Mouse (Mus musculus) midbrain, embryonic 13.5 days (tissue): ENCODE results near the gene Agmo. TPM values are rescaled to one million over a fixed set of nuclear protein-coding genes. Genes with fewer than 3 reads are reported as not detected.

Experiments used
- ATAC-seq: fragments of 200-750 bp; cut with Nextera tagmentation; 2 replicates; pipeline ENCODE4 v1.8.0; 2017; ENCODE audit warnings: mild to moderate bottlenecking, moderate TSS enrichment, moderate library complexity
- H3K27ac ChIP-seq: fragments of 300-500 bp; sonication (generic); 2 replicates; pipeline ENCODE4 v1.5.1; 2015; ENCODE audit warnings: inconsistent platforms, mild to moderate bottlenecking, moderate library complexity
- H3K27me3 ChIP-seq: fragments of 300-500 bp; sonication (generic); 2 replicates; pipeline ENCODE4 v1.6.1; 2015; ENCODE audit warnings: mild to moderate bottlenecking, inconsistent platforms
- H3K36me3 ChIP-seq: fragments of 300-500 bp; sonication (generic); 2 replicates; pipeline ENCODE4 v1.6.1; 2015; ENCODE audit warnings: mild to moderate bottlenecking, inconsistent platforms
- H3K4me1 ChIP-seq: fragments of 300-500 bp; sonication (generic); replicated peaks from 2 replicates; pipeline ENCODE4 v1.6.1; 2015; ENCODE audit warnings: inconsistent platforms
- H3K4me2 ChIP-seq: fragments of 300-500 bp; sonication (generic); replicated peaks from 2 replicates; pipeline ENCODE4 v1.6.1; 2015; ENCODE audit warnings: moderate library complexity, mild to moderate bottlenecking, inconsistent platforms
- H3K4me3 ChIP-seq: fragments of 300-500 bp; sonication (generic); replicated peaks from 2 replicates; pipeline ENCODE4 v1.5.1; 2015; ENCODE audit warnings: mild to moderate bottlenecking, inconsistent platforms
- H3K9ac ChIP-seq: fragments of 300-500 bp; sonication (generic); replicated peaks from 2 replicates; pipeline ENCODE4 v1.6.1; 2015; ENCODE audit warnings: mild to moderate bottlenecking, inconsistent platforms
- H3K9me3 ChIP-seq: fragments of 300-500 bp; sonication (generic); 2 replicates; pipeline ENCODE4 v1.6.1; 2016; ENCODE audit warnings: mild to moderate bottlenecking, inconsistent platforms
- WGBS: fragments of 180-500 bp; shearing (Covaris S2); methylation state at CpG from one replicate; pipeline ENCODE4 v1.1.7; 2015; 5-methylcytosine and 5-hydroxymethylcytosine counted together
- polyA plus RNA-seq: library from polyadenylated mRNA; unstranded; fragments of >200 nt; fragmentation: Nextera tagmentation; extraction: Ambion mirVana; gene quantifications from 2 replicates; pipeline ENCODE4 v1.2.1, GENCODE M21; 2015

The Agmo gene
- polyA plus RNA-seq, 1 experiment from 2014 or later: 0.74 TPM

DNA sequence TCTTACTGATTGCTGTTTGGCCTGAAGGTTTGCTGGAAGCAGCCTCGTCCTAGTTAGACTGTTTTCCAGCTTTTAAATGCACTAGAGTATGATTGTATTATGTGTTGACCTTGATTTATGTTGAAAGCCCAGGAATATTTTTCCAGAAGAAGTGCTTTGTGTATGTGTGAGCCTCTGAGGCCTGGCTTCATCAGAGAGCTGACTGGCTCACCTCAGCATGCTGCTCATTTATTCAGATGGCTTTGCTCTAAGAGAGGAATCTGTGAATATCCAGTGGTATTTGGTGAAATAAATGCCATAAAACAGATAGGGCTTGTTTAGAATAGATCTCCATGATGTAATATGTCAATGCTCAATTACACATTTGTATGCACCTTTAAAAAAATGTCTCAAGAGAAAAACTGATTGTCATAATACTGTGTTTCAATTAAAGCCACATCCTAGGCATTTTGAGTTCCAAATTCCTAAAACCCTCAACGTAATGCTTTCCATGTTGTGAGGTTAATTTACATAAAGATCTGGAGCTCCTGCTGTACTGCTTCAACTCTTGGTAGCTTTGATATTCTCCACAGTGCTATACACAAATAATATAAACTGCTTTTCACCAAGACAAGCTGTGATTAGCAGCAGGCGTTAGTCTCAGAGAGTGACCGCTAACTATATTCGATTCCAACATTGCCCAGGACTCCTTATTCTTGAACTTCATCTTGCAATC lies 324.6 kb downstream of the Agmo start:
- 82% methylated on average over 5 of the region's 5 CpGs for WGBS

DNA sequence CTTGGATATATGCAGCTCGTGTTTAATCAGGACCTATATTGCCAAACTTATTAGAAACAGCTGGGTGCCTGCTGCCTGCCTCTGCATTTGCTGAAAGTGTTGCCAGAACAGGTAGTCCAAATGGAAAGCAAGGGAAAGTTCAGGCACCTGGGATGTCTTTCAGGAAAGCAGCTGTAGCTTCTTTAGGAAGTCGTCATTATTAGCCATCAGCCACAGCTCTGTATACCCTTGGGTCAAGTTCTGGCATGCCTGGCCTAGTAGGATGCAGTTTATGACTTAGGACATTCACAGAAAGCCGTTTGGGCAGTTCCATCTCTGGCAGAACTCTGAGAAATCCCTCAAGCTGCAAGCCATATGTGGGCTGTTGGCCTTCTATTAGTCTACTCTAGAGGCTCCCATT lies 330.5 kb downstream of the Agmo start:
- H3K27me3 ChIP-seq: no peaks in the 10 kb centered on the region
- H3K27ac ChIP-seq: no peak overlapping the region
- H3K9ac ChIP-seq: no peak overlapping the region
- H3K4me3 ChIP-seq: no peak overlapping the region
- no peaks in the 10 kb centered on the region for H3K4me1 ChIP-seq
- no peaks in the 10 kb centered on the region for H3K9me3 ChIP-seq
- H3K36me3 ChIP-seq: no peaks in the 10 kb centered on the region
- WGBS: 78% methylated on average over 3 of the region's 3 CpGs
- H3K4me2 ChIP-seq: no peak overlapping the region
- ATAC-seq: no peak

More for the DNA sequence above, 324.6 kb downstream of the Agmo start:
- H3K9ac ChIP-seq: no peak overlapping the region
- no peaks in the 10 kb centered on the region for H3K36me3 ChIP-seq
- H3K9me3 ChIP-seq: no peaks in the 10 kb centered on the region
- H3K4me3 ChIP-seq: no peak overlapping the region
- H3K4me1 ChIP-seq: no peaks in the 10 kb centered on the region
- no peaks in the 10 kb centered on the region for H3K27me3 ChIP-seq
- H3K4me2 ChIP-seq: no peak overlapping the region
- H3K27ac ChIP-seq: no peak overlapping the region
- ATAC-seq: no peak

DNA sequence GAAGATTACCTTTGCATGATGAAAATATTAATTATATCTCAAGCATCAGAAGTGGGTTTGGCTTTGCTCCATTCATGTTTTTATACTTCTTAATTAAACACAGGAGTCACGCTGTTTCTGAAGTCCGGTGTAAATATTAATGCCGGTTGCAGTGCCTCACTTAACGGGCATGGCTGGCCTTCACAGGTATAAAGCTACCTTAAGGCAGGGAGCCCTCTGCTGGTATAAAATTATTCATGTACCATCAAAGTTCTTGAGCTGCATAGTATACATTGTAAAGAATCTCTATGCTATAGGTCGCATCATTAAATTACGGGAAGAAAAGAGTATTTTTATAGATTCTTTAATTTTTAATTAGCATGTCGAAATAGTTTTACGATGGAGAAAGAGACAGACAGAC lies 341.3 kb downstream of the Agmo start:
- H3K27ac ChIP-seq: no peak overlapping the region
- H3K27me3 ChIP-seq: no peaks in the 10 kb centered on the region
- no peak overlapping the region for H3K4me2 ChIP-seq
- 73% methylated on average over 8 of the region's 8 CpGs for WGBS
- 0 out of 2 replicates have a peak, but pooled peaks have one; percentile 53 for ATAC-seq
- H3K36me3 ChIP-seq: no peaks in the 10 kb centered on the region
- H3K9me3 ChIP-seq: no peaks in the 10 kb centered on the region
- H3K4me1 ChIP-seq: no peaks in the 10 kb centered on the region
- no peak overlapping the region for H3K9ac ChIP-seq
- H3K4me3 ChIP-seq: no peak overlapping the region

DNA sequence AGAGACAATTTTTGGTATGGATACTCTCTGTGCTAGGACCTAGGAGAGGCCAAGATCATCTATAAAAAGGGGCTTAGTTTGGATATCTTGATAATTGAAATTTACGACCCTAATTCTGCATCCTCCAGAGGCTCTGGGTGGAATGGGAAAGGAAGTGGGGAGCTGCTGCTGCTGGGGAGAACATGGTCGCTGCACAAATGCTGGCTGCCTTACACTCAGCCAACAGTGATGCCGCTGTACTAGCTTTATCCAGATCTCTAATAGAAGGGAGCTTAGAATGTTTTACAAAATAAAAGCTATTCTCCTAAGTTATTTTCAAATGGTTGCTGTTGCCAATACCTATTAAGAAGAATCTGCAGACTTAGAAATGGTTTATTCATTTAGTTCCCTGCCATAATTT lies 351.4 kb downstream of the Agmo start:
- Histone ChIP-seq H3K9me3 (no peaks in the 10 kb centered on the region), H3K27me3 (no peaks in the 10 kb centered on the region), H3K9ac (no peak overlapping the region), H3K4me2 (no peak overlapping the region), H3K27ac (no peak overlapping the region), H3K36me3 (no peaks in the 10 kb centered on the region), H3K4me1 (no peaks in the 10 kb centered on the region), H3K4me3 (no peak overlapping the region)
- 79% methylated on average over 3 of the region's 3 CpGs for WGBS
- ATAC-seq: no peak

DNA sequence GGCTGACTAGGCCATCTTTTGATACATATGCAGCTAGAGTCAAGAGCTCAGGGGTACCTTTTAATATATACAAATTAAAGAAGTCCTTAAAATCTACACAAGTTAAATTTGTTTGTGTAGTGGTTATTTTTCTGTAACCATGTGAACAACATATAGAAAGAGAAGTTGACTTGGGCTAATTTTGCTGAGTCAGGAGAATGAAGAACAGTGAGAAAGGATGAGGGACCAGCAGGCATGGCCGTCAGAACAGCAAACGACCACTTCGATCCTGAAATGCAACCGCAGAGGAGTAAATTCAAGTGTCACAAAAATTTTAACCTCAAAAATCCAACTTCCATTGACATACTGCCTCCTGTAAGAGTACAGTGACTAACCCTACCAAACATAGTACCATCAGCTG lies 371.4 kb downstream of the Agmo start:
- Histone ChIP-seq H3K9ac (no peak overlapping the region), H3K4me3 (no peak overlapping the region), H3K4me1 (no peaks in the 10 kb centered on the region), H3K27ac (no peak overlapping the region), H3K27me3 (no peaks in the 10 kb centered on the region), H3K9me3 (no peaks in the 10 kb centered on the region), H3K36me3 (no peaks in the 10 kb centered on the region), H3K4me2 (no peak overlapping the region)
- ATAC-seq: no peak
- over 99% methylated on average over 4 of the region's 4 CpGs for WGBS

DNA sequence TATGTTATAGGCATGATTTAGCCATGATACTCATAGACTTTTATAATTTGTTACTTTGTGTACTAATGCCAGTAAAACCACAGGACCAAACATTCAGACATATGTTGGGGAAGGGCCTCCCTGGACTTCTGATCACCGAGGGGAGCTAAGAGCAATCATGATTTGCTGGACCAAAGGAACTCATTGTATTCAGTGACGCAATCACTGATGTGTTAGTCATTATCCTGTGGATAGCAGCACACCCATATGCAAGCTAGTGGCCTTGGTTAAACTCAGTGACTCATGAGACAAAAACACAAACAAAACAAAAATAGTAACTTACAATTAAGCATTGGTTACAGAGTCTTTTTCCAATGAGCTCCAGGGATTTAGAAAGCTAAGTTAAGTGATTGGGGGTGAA lies 373.3 kb downstream of the Agmo start:
- no peaks in the 10 kb centered on the region for H3K36me3 ChIP-seq
- ATAC-seq: no peak

DNA sequence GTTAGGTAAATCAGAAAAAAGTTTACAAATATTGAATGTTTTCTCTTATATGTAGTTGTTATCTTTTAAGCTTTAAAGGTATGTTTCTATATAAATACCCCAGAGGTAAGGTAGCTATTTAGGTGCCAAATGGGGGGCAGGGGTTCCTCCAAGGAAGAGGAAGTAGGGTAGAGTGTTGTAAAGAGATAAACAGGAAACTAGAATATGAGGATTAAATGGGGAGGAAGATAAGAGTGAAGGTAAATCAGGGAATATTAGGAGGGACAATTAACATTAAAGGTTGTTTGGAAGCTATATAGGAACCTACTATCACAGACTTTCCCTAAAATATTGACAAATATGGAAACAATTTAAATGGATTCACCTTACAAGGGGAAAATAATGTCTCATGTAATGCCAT lies 382.6 kb downstream of the Agmo start:
- Histone ChIP-seq H3K9ac (no peak overlapping the region), H3K27ac (no peak overlapping the region), H3K27me3 (no peaks in the 10 kb centered on the region), H3K4me1 (no peaks in the 10 kb centered on the region), H3K36me3 (no peaks in the 10 kb centered on the region), H3K4me3 (no peak overlapping the region), H3K4me2 (no peak overlapping the region), H3K9me3 (no peaks in the 10 kb centered on the region)
- ATAC-seq: no peak

More for the DNA sequence above, 373.3 kb downstream of the Agmo start:
- no peaks in the 10 kb centered on the region for H3K9me3 ChIP-seq
- WGBS: 94% methylated on average over 2 of the region's 2 CpGs
- no peak overlapping the region for H3K4me2 ChIP-seq
- H3K9ac ChIP-seq: no peak overlapping the region
- H3K4me3 ChIP-seq: no peak overlapping the region
- H3K4me1 ChIP-seq: no peaks in the 10 kb centered on the region
- no peak overlapping the region for H3K27ac ChIP-seq
- no peaks in the 10 kb centered on the region for H3K27me3 ChIP-seq

Other genes with a start within 250 kb of the Agmo start
- gene Meox2, start 133.1 kb upstream of the Agmo start, polyA plus RNA-seq: 0.46 and 0.52 TPM in 2 replicates